Mouse (Mus musculus) myocyte (in vitro differentiated cells): ENCODE measurements around the gene Gnaz. TPM values are rescaled to one million over a fixed set of nuclear protein-coding genes. Genes with fewer than 3 reads are reported as not detected.

Experiments used
- H3K27me3 ChIP-seq: one replicate; pipeline ENCODE4 v1.6.1; 2011; ENCODE audit not compliant: control insufficient read depth, insufficient read depth, insufficient read length
- H3K36me3 ChIP-seq: one replicate; pipeline ENCODE4 v1.6.1; 2011; ENCODE audit not compliant: control insufficient read depth, insufficient read depth
- H3K4me2 ChIP-seq: one replicate; pipeline ENCODE4 v1.6.1; 2011; ENCODE audit warnings: low read depth, control low read depth
- H3K4me3 ChIP-seq: one replicate; pipeline ENCODE4 v1.5.1; 2011; ENCODE audit warnings: mild to moderate bottlenecking, control low read depth, moderate library complexity
- H3K79me2 ChIP-seq: one replicate; pipeline ENCODE4 v1.6.1; 2011; ENCODE audit not compliant: control insufficient read depth, insufficient read depth
- H3ac ChIP-seq: one replicate; pipeline ENCODE4 v1.6.1; 2011; ENCODE audit not compliant: control insufficient read depth, insufficient read length
- CEBPB ChIP-seq: IDR thresholded peaks from 2 replicates; pipeline ENCODE4 v1.6.1; 2011; ENCODE audit warnings: mild to moderate bottlenecking, moderate library complexity; ENCODE audit not compliant: poor library complexity, insufficient read depth, severe bottlenecking
- E2F4 ChIP-seq: IDR thresholded peaks from one replicate; pipeline ENCODE4 v1.6.1; 2011; ENCODE audit warnings: mild to moderate bottlenecking, control low read depth, moderate library complexity; ENCODE audit not compliant: insufficient read depth
- MAX ChIP-seq: IDR thresholded peaks from one replicate; pipeline ENCODE4 v1.6.1; 2011; ENCODE audit warnings: low read depth, mild to moderate bottlenecking, control low read depth
- MYOD1 ChIP-seq, 3 experiments: IDR thresholded peaks; one replicate each; pipeline ENCODE4 v1.6.1; 2011; ENCODE audit warnings: control low read depth in 2 of 3, low read depth in 2 of 3, mild to moderate bottlenecking in 2 of 3, moderate library complexity in 1 of 3; ENCODE audit not compliant: insufficient read length in 2 of 3, control insufficient read depth in 1 of 3
- MYOG ChIP-seq, 3 experiments: IDR thresholded peaks; one replicate each; pipeline ENCODE4 v1.6.1; 2011; ENCODE audit warnings: control low read depth in 2 of 3, low read depth in 2 of 3, mild to moderate bottlenecking in 2 of 3; ENCODE audit not compliant: insufficient read length in 2 of 3, control insufficient read depth in 1 of 3, insufficient read depth in 1 of 3
- POLR2A ChIP-seq: IDR thresholded peaks from one replicate; pipeline ENCODE4 v1.6.1; 2011; ENCODE audit warnings: low read depth, mild to moderate bottlenecking, control low read depth, moderate library complexity; ENCODE audit not compliant: insufficient read length
- POLR2AphosphoS2 ChIP-seq: IDR thresholded peaks from one replicate; pipeline ENCODE4 v1.6.1; 2011; ENCODE audit warnings: low read depth, control low read depth; ENCODE audit not compliant: insufficient read length
- REST ChIP-seq: IDR thresholded peaks from one replicate; pipeline ENCODE4 v1.6.1; 2011; ENCODE audit warnings: mild to moderate bottlenecking, control low read depth, moderate library complexity; ENCODE audit not compliant: insufficient read depth, insufficient read length
- SRF ChIP-seq: IDR thresholded peaks from one replicate; pipeline ENCODE4 v1.6.1; 2011; ENCODE audit warnings: low read depth; ENCODE audit not compliant: control insufficient read depth, insufficient read length
- TCF12 ChIP-seq: IDR thresholded peaks from one replicate; pipeline ENCODE4 v1.6.1; 2011; ENCODE audit warnings: mild to moderate bottlenecking, control low read depth; ENCODE audit not compliant: poor library complexity, insufficient read depth, severe bottlenecking
- TCF3 ChIP-seq: IDR thresholded peaks from one replicate; pipeline ENCODE4 v1.6.1; 2011; ENCODE audit warnings: low read depth, control low read depth; ENCODE audit not compliant: insufficient read length
- USF1 ChIP-seq: IDR thresholded peaks from one replicate; pipeline ENCODE4 v1.6.1; 2011; ENCODE audit warnings: low read depth, mild to moderate bottlenecking, control low read depth, moderate library complexity
- polyA plus RNA-seq: library from polyadenylated mRNA; unstranded; fragments of >200 nt; fragmentation: generic; extraction: Trizol; gene quantifications from one replicate; pipeline ENCODE4 v1.2.1, GENCODE M21; 2012; ENCODE audit warnings: missing spikeins

Gnaz gene
- polyA plus RNA-seq, 1 experiment, result 0.54 TPM

DNA sequence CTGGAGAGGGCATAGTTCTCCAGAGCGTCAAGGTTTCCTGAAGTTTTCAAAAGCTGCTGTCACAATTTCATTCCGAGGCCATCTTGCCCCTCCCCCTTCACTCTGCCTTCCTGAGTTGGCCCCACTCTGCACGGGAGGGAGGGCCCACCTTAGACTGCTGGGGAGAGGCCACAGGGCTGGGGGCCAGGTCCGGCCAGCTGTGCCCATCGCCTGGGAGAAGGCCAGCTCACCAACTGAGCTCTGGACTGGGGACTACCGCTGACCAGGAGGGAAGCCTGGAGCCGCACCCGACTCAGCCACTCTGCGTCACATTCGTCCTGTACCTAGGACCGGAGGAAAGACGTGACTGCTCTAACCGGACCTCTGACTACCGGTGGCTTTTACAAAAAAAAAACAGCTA lies 48.5 kb downstream of the Gnaz start:
- no peaks in the 10 kb centered on the region for H3K36me3 ChIP-seq
- no peak overlapping the region for H3ac ChIP-seq
- H3K27me3 ChIP-seq, result peaks cover 43% of the 10 kb centered on the region
- no peak overlapping the region for H3K4me2 ChIP-seq
- no peak for TF ChIP-seq MYOD1 (IDR thresholded peaks at IDR 0.05; ENCODE audit: control insufficient read depth in 1 of 3, insufficient read length in 2 of 3, low read depth in 2 of 3)
- no peak for TF ChIP-seq TCF12
- TF ChIP-seq POLR2A, result no peak
- no peak for TF ChIP-seq POLR2AphosphoS2
- TF ChIP-seq CEBPB, result no peak
- no peak for TF ChIP-seq REST
- no peak for TF ChIP-seq MYOG (IDR thresholded peaks at IDR 0.05; ENCODE audit: control insufficient read depth in 1 of 3, insufficient read depth in 1 of 3, insufficient read length in 2 of 3, low read depth in 2 of 3)
- TF ChIP-seq TCF3, result no peak
- TF ChIP-seq USF1, result no peak
- no peak for TF ChIP-seq SRF
- TF ChIP-seq E2F4, result no peak
- no peak for TF ChIP-seq MAX
- no peaks in the 10 kb centered on the region for H3K79me2 ChIP-seq
- no peak overlapping the region for H3K4me3 ChIP-seq

DNA sequence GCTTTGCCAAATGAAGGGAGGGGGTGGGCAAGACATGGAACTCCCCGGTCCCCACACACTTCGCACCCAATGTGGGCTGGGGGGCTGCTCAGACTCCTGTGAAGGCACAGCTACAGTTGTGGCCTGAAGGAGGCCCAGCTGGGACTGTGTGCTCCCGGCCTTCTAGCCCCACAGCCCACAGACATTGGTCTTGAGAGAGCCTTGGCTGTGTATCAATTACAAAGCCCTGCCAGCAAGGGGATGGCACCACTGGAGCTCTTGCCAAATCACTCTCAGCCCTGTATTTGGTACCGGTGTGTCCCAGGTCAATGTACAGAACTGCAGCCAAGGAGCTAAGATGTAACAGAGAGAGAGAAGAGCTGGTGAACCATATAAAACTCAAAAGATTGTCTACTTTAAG lies 49.5 kb downstream of the Gnaz start:
- TF ChIP-seq MYOD1 (IDR thresholded peaks at IDR 0.05; ENCODE audit: control insufficient read depth in 1 of 3, insufficient read length in 2 of 3, low read depth in 2 of 3), result no peak
- no peak for TF ChIP-seq POLR2AphosphoS2
- TF ChIP-seq USF1, result no peak
- no peak for TF ChIP-seq MAX
- TF ChIP-seq SRF, result no peak
- TF ChIP-seq TCF3, result no peak
- TF ChIP-seq REST, result no peak
- TF ChIP-seq POLR2A, result no peak
- no peak for TF ChIP-seq MYOG (IDR thresholded peaks at IDR 0.05; ENCODE audit: control insufficient read depth in 1 of 3, insufficient read depth in 1 of 3, insufficient read length in 2 of 3, low read depth in 2 of 3)
- no peak for TF ChIP-seq TCF12
- no peaks in the 10 kb centered on the region for H3K79me2 ChIP-seq
- no peak overlapping the region for H3K4me3 ChIP-seq
- H3K4me2 ChIP-seq, result no peak overlapping the region
- peaks cover 37% of the 10 kb centered on the region for H3K27me3 ChIP-seq
- H3K36me3 ChIP-seq, result no peaks in the 10 kb centered on the region
- H3ac ChIP-seq, result no peak overlapping the region

DNA sequence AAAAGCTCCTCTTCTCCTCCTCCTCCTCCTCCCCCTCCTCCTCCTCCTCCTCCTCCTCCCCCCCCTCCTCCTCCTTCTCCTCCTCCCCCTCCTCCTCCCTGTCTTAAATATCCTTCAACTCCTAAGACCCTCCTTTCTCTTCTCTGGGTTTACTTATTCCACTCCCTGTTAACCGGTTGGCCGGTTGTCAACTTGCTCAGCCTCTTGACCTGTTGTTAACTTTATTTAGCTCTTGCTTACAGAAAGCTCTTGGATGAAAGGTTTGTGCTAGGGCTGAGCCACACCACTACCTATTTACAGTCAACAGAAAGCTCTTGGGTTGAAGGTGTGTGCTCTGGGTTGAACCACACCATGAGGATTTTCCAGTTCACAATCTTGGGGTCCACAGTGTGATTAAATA lies 53.3 kb downstream of the Gnaz start:
- TF ChIP-seq CEBPB (no peak), MAX (no peak), TCF12 (no peak), USF1 (no peak), MYOG (IDR thresholded peaks at IDR 0.05; ENCODE audit: control insufficient read depth in 1 of 3, insufficient read depth in 1 of 3, insufficient read length in 2 of 3, low read depth in 2 of 3) (no peak), MYOD1 (IDR thresholded peaks at IDR 0.05; ENCODE audit: control insufficient read depth in 1 of 3, insufficient read length in 2 of 3, low read depth in 2 of 3) (no peak), REST (no peak), POLR2A (no peak), TCF3 (no peak), POLR2AphosphoS2 (no peak), SRF (no peak), E2F4 (no peak)
- no peaks in the 10 kb centered on the region for H3K79me2 ChIP-seq

DNA sequence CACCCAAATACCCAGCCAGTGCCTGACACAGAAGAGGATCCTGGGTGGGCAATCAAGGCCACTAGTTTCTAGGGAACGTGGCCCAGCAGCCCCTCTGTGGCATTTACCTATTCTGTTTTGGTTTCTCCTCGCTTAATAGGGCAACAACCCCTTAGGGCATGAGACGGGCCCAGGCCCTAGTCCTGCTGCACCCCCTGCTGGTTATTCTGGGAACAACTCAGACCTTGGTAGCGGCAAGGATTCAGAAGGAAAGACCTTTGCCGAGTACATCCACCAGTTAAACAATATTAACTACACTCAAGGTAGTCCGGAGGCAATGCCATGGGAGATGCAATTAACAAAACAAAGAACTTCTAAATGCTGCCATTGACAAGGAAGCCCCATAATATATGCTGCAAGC lies 54.2 kb downstream of the Gnaz start:
- H3K36me3 ChIP-seq, result no peaks in the 10 kb centered on the region
- peaks cover 13% of the 10 kb centered on the region for H3K27me3 ChIP-seq
- no peak overlapping the region for H3K4me2 ChIP-seq
- TF ChIP-seq MYOD1 (IDR thresholded peaks at IDR 0.05; ENCODE audit: control insufficient read depth in 1 of 3, insufficient read length in 2 of 3, low read depth in 2 of 3) (no peak), CEBPB (no peak), POLR2AphosphoS2 (no peak), TCF3 (no peak), TCF12 (no peak), REST (no peak), MAX (no peak), POLR2A (no peak), SRF (no peak), USF1 (no peak), E2F4 (no peak), MYOG (IDR thresholded peaks at IDR 0.05; ENCODE audit: control insufficient read depth in 1 of 3, insufficient read depth in 1 of 3, insufficient read length in 2 of 3, low read depth in 2 of 3) (no peak)
- H3ac ChIP-seq, result no peak overlapping the region
- H3K79me2 ChIP-seq, result no peaks in the 10 kb centered on the region
- no peak overlapping the region for H3K4me3 ChIP-seq

More for the DNA sequence above, 53.3 kb downstream of the Gnaz start:
- Histone ChIP-seq H3K36me3 (no peaks in the 10 kb centered on the region), H3K27me3 (peaks cover 13% of the 10 kb centered on the region), H3K4me3 (no peak overlapping the region), H3K4me2 (no peak overlapping the region), H3ac (no peak overlapping the region)
